ENCODE assay signal across 26 mouse cellular contexts in genomic region chr1:64860235-64860920, GRCm38 (mm10).
DNase-seq lines count a peak whose midpoint lies in the region; ATAC-seq and TF ChIP-seq lines count a peak whose summit lies in the region.
"Had no signal": no experiment of that assay in that cellular context is flagged by ENCODE, and none has a peak within 500 bp of the region (broad histone marks: within the 10 kb centered on the region; RNA-seq: fewer than 3 reads in every experiment).

No protein-coding gene starts in this region.

- no peak for ATAC-seq in embryonic facial prominence, embryonic 14.5 days (ENCODE audit: low read depth)
- ATAC-seq in limb, embryonic 14.5 days (ENCODE audit: low FRiP score, low read depth): no peak
- ATAC-seq: activated CD4-positive, CD25-positive, alpha-beta regulatory T cell, adult 4 months; hindbrain, postnatal 0 days; midbrain, embryonic 15.5 days had no signal

- no peaks in the 10 kb centered on the region for H3K36me3 ChIP-seq in embryonic facial prominence, embryonic 14.5 days (ENCODE audit: control insufficient read depth, insufficient read depth, low read length)
- H3K36me3 ChIP-seq in embryonic facial prominence, embryonic 10.5 days (replicated peaks): no peaks in the 10 kb centered on the region
- H3K36me3 ChIP-seq in limb, embryonic 14.5 days (ENCODE audit: control insufficient read depth, insufficient read depth, low read length): no peaks in the 10 kb centered on the region
- no peaks in the 10 kb centered on the region for H3K36me3 ChIP-seq in limb, embryonic 10.5 days
- H3K36me3 ChIP-seq in heart, adult 2 months (ENCODE audit: control insufficient read depth, insufficient read depth, low read length): no peaks in the 10 kb centered on the region
- H3K36me3 ChIP-seq: heart, embryonic 10.5 days; heart, embryonic 15.5 days; hindbrain, embryonic 12.5 days; limb, embryonic 13.5 days; midbrain, embryonic 10.5 days; midbrain, embryonic 15.5 days; neural tube, embryonic 15.5 days; stomach, embryonic 15.5 days had no signal

- no peak for TF ChIP-seq CTCF in heart, adult 2 months (IDR thresholded peaks at IDR 0.05)

- 85% methylated on average over 11 of the region's 11 CpGs for WGBS in embryonic facial prominence, embryonic 14.5 days
- WGBS in embryonic facial prominence, embryonic 10.5 days: 93% methylated on average over 11 of the region's 11 CpGs
- WGBS in limb, embryonic 14.5 days: 87% methylated on average over 11 of the region's 11 CpGs
- 94% methylated on average over 11 of the region's 11 CpGs for WGBS in limb, embryonic 10.5 days
- WGBS in heart, adult 2 months: 78% methylated on average over 11 of the region's 11 CpGs

- H3K4me1 ChIP-seq in embryonic facial prominence, embryonic 14.5 days (ENCODE audit: control insufficient read depth, insufficient read depth, low read length): no peaks in the 10 kb centered on the region
- H3K4me1 ChIP-seq in embryonic facial prominence, embryonic 10.5 days: no peaks in the 10 kb centered on the region
- H3K4me1 ChIP-seq in limb, embryonic 14.5 days (ENCODE audit: control insufficient read depth, insufficient read depth, low read length): no peaks in the 10 kb centered on the region
- H3K4me1 ChIP-seq in limb, embryonic 10.5 days: peaks cover 14% of the 10 kb centered on the region
- H3K4me1 ChIP-seq in heart, adult 2 months (ENCODE audit: control insufficient read depth, insufficient read depth, low read length): no peaks in the 10 kb centered on the region
- H3K4me1 ChIP-seq: heart, embryonic 10.5 days; heart, embryonic 15.5 days; hindbrain, embryonic 12.5 days; limb, embryonic 13.5 days; midbrain, embryonic 10.5 days; midbrain, embryonic 15.5 days; neural tube, embryonic 15.5 days; stomach, embryonic 15.5 days had no signal

- H3K4me2 ChIP-seq in embryonic facial prominence, embryonic 14.5 days (ENCODE audit: low read depth, low read length): no peak overlapping the region
- H3K4me2 ChIP-seq in limb, embryonic 14.5 days (replicated peaks; ENCODE audit: low read depth, low read length, severe bottlenecking): no peak overlapping the region
- H3K4me2 ChIP-seq: heart, embryonic 15.5 days; hindbrain, embryonic 12.5 days; limb, embryonic 13.5 days; midbrain, embryonic 15.5 days; neural tube, embryonic 15.5 days; stomach, embryonic 15.5 days had no signal

- no peak for TF ChIP-seq EP300 in heart, adult 2 months (IDR thresholded peaks at IDR 0.05; ENCODE audit: insufficient read depth, low read depth, low read length)

- H3K9ac ChIP-seq in embryonic facial prominence, embryonic 14.5 days (ENCODE audit: low read depth, low read length): no peak overlapping the region
- H3K9ac ChIP-seq in limb, embryonic 14.5 days (ENCODE audit: low read depth, low read length, severe bottlenecking): no peak overlapping the region
- no peak overlapping the region for H3K9ac ChIP-seq in heart, adult 2 months (ENCODE audit: low read depth, low read length)
- H3K9ac ChIP-seq: heart, embryonic 15.5 days; hindbrain, embryonic 12.5 days; limb, embryonic 13.5 days; liver, embryonic 14.5 days; midbrain, embryonic 15.5 days; neural tube, embryonic 15.5 days; stomach, embryonic 15.5 days had no signal

- DNase-seq in embryonic facial prominence, embryonic 14.5 days (ENCODE audit: low spot score): peak; percentile 41
- no peak for DNase-seq in embryonic facial prominence, embryonic 10.5 days (ENCODE audit: low spot score)
- peak; percentile 15 for DNase-seq in limb, embryonic 14.5 days (ENCODE audit: low spot score)
- DNase-seq in limb, embryonic 10.5 days (ENCODE audit: low spot score): no peak
- DNase-seq in NIH3T3 (ENCODE audit: low read depth): peak; percentile 84
- no peak for DNase-seq in left cerebral cortex, adult 11 months (ENCODE audit: low spot score)
- DNase-seq in heart, adult 2 months: no peak
- DNase-seq: adrenal gland, adult 8-10 months; cerebellum, adult 11-12 months; cerebellum, adult 9-11 months; gastrocnemius, postnatal 14 days; kidney, postnatal 10 days; lung, adult 2 months; right cerebral cortex, postnatal 25 days had no signal

- H3K27ac ChIP-seq in embryonic facial prominence, embryonic 14.5 days (replicated peaks; ENCODE audit: low read depth, low read length): no peak overlapping the region
- H3K27ac ChIP-seq in embryonic facial prominence, embryonic 10.5 days (replicated peaks): no peak overlapping the region
- no peak overlapping the region for H3K27ac ChIP-seq in limb, embryonic 14.5 days (replicated peaks; ENCODE audit: low read depth, low read length)
- no peak overlapping the region for H3K27ac ChIP-seq in limb, embryonic 10.5 days
- no peak overlapping the region for H3K27ac ChIP-seq in heart, adult 2 months
- H3K27ac ChIP-seq: heart, embryonic 10.5 days; heart, embryonic 15.5 days; hindbrain, embryonic 12.5 days; hindbrain, postnatal 0 days; left cerebral cortex, adult 2 months; limb, embryonic 13.5 days; liver, embryonic 14.5 days; midbrain, embryonic 10.5 days; midbrain, embryonic 15.5 days; neural tube, embryonic 15.5 days; stomach, embryonic 15.5 days had no signal

- no peaks in the 10 kb centered on the region for H3K27me3 ChIP-seq in embryonic facial prominence, embryonic 14.5 days (replicated peaks; ENCODE audit: control insufficient read depth, insufficient read depth, low read length)
- no peaks in the 10 kb centered on the region for H3K27me3 ChIP-seq in embryonic facial prominence, embryonic 10.5 days (replicated peaks; ENCODE audit: low read depth, poor library complexity, severe bottlenecking)
- no peaks in the 10 kb centered on the region for H3K27me3 ChIP-seq in limb, embryonic 14.5 days (ENCODE audit: control insufficient read depth, insufficient read depth, low read length)
- peaks cover 19% of the 10 kb centered on the region; the same call in 1 of the 2 replicates for H3K27me3 ChIP-seq in limb, embryonic 10.5 days (ENCODE audit: low read depth, poor library complexity, severe bottlenecking)
- no peaks in the 10 kb centered on the region for H3K27me3 ChIP-seq in heart, adult 2 months (ENCODE audit: control insufficient read depth, insufficient read depth, low read length)
- H3K27me3 ChIP-seq: heart, embryonic 15.5 days; hindbrain, embryonic 12.5 days; limb, embryonic 13.5 days; midbrain, embryonic 15.5 days; neural tube, embryonic 15.5 days; stomach, embryonic 15.5 days had no signal

- intact Hi-C loops in heart, adult 2 months (cut with DNase I): no loop called here

- H3K79me2 ChIP-seq in heart, adult 2 months (replicated peaks; ENCODE audit: control insufficient read depth, insufficient read depth, low read length): no peaks in the 10 kb centered on the region

- TF ChIP-seq POLR2A in limb, embryonic 14.5 days (IDR thresholded peaks at IDR 0.05; ENCODE audit: borderline replicate concordance, extremely low read depth, insufficient read depth, insufficient read length): no peak
- TF ChIP-seq POLR2A in heart, adult 2 months (IDR thresholded peaks at IDR 0.05; ENCODE audit: insufficient read depth, low read depth, low read length): no peak

- no peaks in the 10 kb centered on the region for H3K9me3 ChIP-seq in embryonic facial prominence, embryonic 14.5 days (ENCODE audit: control insufficient read depth, low read length)
- H3K9me3 ChIP-seq in embryonic facial prominence, embryonic 10.5 days: no peaks in the 10 kb centered on the region
- H3K9me3 ChIP-seq in limb, embryonic 14.5 days (ENCODE audit: control insufficient read depth, low read length): no peaks in the 10 kb centered on the region
- no peaks in the 10 kb centered on the region for H3K9me3 ChIP-seq in limb, embryonic 10.5 days (replicated peaks)
- H3K9me3 ChIP-seq: heart, embryonic 10.5 days; heart, embryonic 15.5 days; hindbrain, embryonic 12.5 days; limb, embryonic 13.5 days; midbrain, embryonic 10.5 days; midbrain, embryonic 15.5 days; neural tube, embryonic 15.5 days; stomach, embryonic 15.5 days had no signal

- H3K4me3 ChIP-seq in embryonic facial prominence, embryonic 14.5 days (ENCODE audit: low read depth, low read length): no peak overlapping the region
- no peak overlapping the region for H3K4me3 ChIP-seq in embryonic facial prominence, embryonic 10.5 days
- no peak overlapping the region for H3K4me3 ChIP-seq in limb, embryonic 14.5 days (replicated peaks; ENCODE audit: low read length)
- H3K4me3 ChIP-seq in limb, embryonic 10.5 days: no peak overlapping the region
- H3K4me3 ChIP-seq in heart, adult 2 months: no peak overlapping the region
- H3K4me3 ChIP-seq: heart, embryonic 10.5 days; heart, embryonic 15.5 days; hindbrain, embryonic 12.5 days; left cerebral cortex, adult 2 months; limb, embryonic 13.5 days; midbrain, embryonic 10.5 days; midbrain, embryonic 15.5 days; neural tube, embryonic 15.5 days; stomach, embryonic 15.5 days had no signal

Comparison
In these comparisons a context has a peak if more than half of its experiments do, and no peak if none do; other contexts are left out.
1. DNase-seq: peak in embryonic facial prominence, embryonic 14.5 days (single experiment), limb, embryonic 14.5 days (single experiment) and NIH3T3 (single experiment); none in embryonic facial prominence, embryonic 10.5 days (single experiment), limb, embryonic 10.5 days (single experiment), left cerebral cortex, adult 11 months (single experiment) and heart, adult 2 months (0 of 2).